ENCODE assay signal across 8 mouse cellular contexts in the genomic region with DNA sequence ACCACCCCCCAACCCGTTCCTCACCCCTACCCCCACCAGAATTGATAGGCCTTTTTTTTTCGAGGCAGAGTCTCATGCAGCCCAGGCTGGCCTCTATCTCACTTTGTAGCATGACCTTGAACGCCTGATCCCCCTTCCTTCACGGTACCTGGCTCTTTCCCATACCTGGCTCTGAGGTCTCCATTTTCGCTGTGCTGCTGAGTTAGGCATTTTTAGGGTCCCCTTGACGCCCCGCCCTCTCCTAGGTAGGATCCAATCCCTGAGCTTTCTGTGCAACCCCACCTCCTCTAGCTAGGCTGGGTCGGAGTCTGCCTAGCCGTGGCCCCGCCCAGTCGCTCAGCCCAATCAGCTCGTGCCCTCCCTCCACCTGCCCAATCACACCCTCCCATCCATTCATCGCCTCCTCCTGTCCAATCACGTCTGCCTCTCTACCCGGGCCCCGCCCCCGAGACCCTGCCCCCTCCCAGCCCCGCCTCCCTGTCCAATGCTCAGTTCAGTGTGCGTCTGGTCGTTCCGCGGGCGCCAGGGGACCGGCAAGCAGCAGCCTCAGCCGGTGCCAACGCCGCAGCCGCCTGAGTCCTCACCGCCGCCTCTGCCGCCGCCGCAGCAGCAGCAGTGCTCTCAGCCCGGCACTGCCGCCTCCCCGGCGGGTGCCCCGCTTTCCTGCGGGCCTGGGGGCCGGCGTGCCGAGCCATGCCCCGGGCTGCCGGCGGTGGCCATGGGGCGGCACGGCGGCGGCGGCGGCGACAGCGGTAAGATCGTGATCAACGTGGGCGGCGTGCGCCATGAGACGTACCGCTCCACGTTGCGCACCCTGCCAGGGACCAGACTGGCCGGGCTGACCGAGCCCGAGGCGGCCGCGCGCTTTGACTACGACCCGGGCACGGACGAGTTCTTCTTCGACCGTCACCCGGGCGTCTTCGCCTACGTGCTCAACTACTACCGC. TPM values are rescaled to one million over a fixed set of nuclear protein-coding genes. Genes with fewer than 3 reads are reported as not detected.
DNase-seq lines count a peak whose midpoint lies in the region; ATAC-seq and TF ChIP-seq lines count a peak whose summit lies in the region.

TSS of gene Kcnc3 (plus strand) at position 263 of the 946 bp plus-strand sequence.

- H3K27ac ChIP-seq in heart, embryonic 13.5 days (replicated peaks): no peak within 1 kb of the TSS
- no peak within 1 kb of the TSS for H3K27ac ChIP-seq in kidney, postnatal 0 days

- peak within 1 kb of the TSS; percentile 95 for H3K4me2 ChIP-seq in heart, embryonic 13.5 days
- peak within 1 kb of the TSS; percentile 91 for H3K4me2 ChIP-seq in kidney, postnatal 0 days (ENCODE audit: low read length)

- TF ChIP-seq CTCF in kidney, postnatal 0 days (IDR thresholded peaks at IDR 0.05; ENCODE audit: low read depth): no peak

- DNase-seq in B cell, adult 2 months: peak; percentile 91 to 93
- DNase-seq in c-Kit-positive CD71-negative TER-119-negative erythroid progenitor cells, embryonic 14.5 days (ENCODE audit: low read depth): peak; percentile 72
- DNase-seq in fibroblast of lung, adult 2 months (ENCODE audit: low read depth): peak; percentile 51
- peak; percentile 96 for DNase-seq in kidney, postnatal 0 days (ENCODE audit: low spot score)
- DNase-seq in liver: peak; percentile 89
- peak; percentile 37 to 59 for DNase-seq in monocyte, adult 2 months (ENCODE audit: low read depth in 1 of 2, low spot score in 2 of 2)
- peak; percentile 42 to 88 for DNase-seq in spleen, postnatal 10 days (ENCODE audit: low spot score in 2 of 2)

- H3K4me3 ChIP-seq in heart, embryonic 13.5 days: peak within 1 kb of the TSS; percentile 61
- H3K4me3 ChIP-seq in kidney, postnatal 0 days (replicated peaks; ENCODE audit: low read depth, low read length): peak within 1 kb of the TSS; percentile 50

- no peaks in the 10 kb centered on the region for H3K36me3 ChIP-seq in heart, embryonic 13.5 days
- no peaks in the 10 kb centered on the region for H3K36me3 ChIP-seq in kidney, postnatal 0 days (ENCODE audit: insufficient read depth, low read length)

- peak within 1 kb of the TSS; percentile 63 for H3K9ac ChIP-seq in heart, embryonic 13.5 days
- H3K9ac ChIP-seq in kidney, postnatal 0 days (ENCODE audit: low read depth, low read length): peak within 1 kb of the TSS; percentile 35; the same call in 1 of the 2 replicates

- H3K4me1 ChIP-seq in heart, embryonic 13.5 days: peaks cover 36% of the 10 kb centered on the region
- peaks cover 3% of the 10 kb centered on the region; the same call in 1 of the 2 replicates for H3K4me1 ChIP-seq in kidney, postnatal 0 days (replicated peaks; ENCODE audit: insufficient read depth, low read length)

- peak; percentile 67 for ATAC-seq in heart, embryonic 13.5 days (ENCODE audit: extremely low read depth, insufficient number of reproducible peaks, low FRiP score, low TSS enrichment)
- peak; percentile 95 for ATAC-seq in kidney, postnatal 0 days (replicated peaks; ENCODE audit: low FRiP score, low read depth)

- H3K9me3 ChIP-seq in heart, embryonic 13.5 days: no peaks in the 10 kb centered on the region
- no peaks in the 10 kb centered on the region for H3K9me3 ChIP-seq in kidney, postnatal 0 days (replicated peaks; ENCODE audit: low read length)

- WGBS in heart, embryonic 13.5 days: under 1% methylated on average over 80 of the region's 80 CpGs
- WGBS in kidney, postnatal 0 days: under 1% methylated on average over 76 of the region's 80 CpGs

- H3K27me3 ChIP-seq in heart, embryonic 13.5 days (replicated peaks): peaks cover 92% of the 10 kb centered on the region
- H3K27me3 ChIP-seq in kidney, postnatal 0 days (ENCODE audit: insufficient read depth, low read length): peaks cover 61% of the 10 kb centered on the region

RNA-seq across cellular contexts. Expression of gene Kcnc3, which starts in this region (rescaled TPM):
- 0.05 and 0.17 TPM in 2 replicates for polyA plus RNA-seq in heart, embryonic 13.5 days (2015; fragmentation: Nextera tagmentation; extraction: Ambion mirVana)
- 0.26 and 0.30 TPM in 2 replicates for polyA plus RNA-seq in kidney, postnatal 0 days (2015; fragmentation: Nextera tagmentation; extraction: Ambion mirVana)

Comparison
In these comparisons a context has a peak if more than half of its experiments do, and no peak if none do; other contexts are left out.
1. Peak in ATAC-seq, H3K4me3 ChIP-seq, H3K9ac ChIP-seq and H3K4me2 ChIP-seq in heart, embryonic 13.5 days; RNA of the gene not detected or under 1 TPM.
2. Peak in DNase-seq, ATAC-seq, H3K4me3 ChIP-seq, H3K9ac ChIP-seq and H3K4me2 ChIP-seq in kidney, postnatal 0 days; RNA of the gene not detected or under 1 TPM.